Mouse (Mus musculus): ENCODE measurements around the gene Map3k6. TPM values are rescaled to one million over a fixed set of nuclear protein-coding genes. Genes with fewer than 3 reads are reported as not detected.

Map3k6 gene
- total RNA-seq, 2 experiments from 2014 or later, result 17.2 to 36.7 TPM

DNA sequence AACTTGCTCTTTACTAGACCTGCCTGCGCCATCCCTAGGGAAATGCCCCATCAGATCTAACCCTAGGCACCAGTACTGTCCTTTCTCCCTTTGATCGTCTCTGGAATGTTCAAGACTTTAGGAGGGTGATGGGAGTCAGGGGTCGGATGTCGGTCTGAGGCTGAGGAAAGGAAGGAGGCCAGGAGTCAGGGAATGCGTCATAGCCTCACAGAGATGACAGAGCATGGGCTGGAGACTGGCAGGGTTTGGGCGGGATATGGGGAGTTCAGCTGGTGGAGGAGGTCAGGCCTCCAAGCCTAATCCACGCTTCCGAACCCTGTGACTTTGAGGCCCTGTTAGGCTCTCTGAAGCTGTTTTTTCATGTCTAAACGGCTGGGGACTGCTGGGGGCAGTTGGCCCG lies 27.0 kb upstream of the Map3k6 start:
- DNase-seq, result no peak

DNA sequence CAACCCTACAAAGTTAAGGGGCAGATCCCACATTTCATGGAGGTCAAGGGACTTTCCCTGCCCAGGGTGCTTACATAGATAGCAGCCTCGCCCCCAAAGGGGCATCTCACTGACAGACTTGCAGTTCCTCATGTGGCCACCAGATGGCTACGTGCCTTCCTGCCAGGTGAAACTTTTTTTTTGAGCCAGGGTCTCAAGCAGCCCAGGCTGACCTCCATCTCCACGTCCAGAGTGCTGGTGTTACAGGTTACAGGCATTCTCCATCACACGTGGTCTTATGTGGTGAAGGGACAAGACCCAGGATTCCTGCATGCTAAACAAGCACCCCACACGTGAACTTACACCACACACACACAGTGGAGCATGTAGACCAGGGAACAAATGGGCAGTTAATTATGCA lies 23.0 kb upstream of the Map3k6 start:
- peak; percentile 72 for DNase-seq

DNA sequence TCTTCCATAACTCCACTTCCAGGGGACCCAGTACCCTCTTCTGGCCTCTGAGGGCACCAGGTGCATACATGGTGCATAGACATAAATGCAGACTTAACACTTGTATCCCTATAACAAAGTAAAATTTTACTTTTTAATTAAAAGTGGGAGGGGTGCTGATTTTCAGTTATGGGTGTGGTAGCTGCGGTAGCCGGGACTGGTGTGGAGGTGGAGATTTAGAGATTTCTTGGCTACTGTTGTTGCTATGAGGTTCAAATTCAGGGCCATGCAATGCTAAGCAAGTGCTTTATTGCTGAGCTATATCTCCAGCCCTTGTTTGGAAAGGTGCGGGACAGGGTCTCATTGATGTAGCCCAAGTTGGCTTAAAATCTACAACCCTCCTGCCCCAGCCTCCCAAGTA lies 21.9 kb upstream of the Map3k6 start:
- DNase-seq, result no peak

DNA sequence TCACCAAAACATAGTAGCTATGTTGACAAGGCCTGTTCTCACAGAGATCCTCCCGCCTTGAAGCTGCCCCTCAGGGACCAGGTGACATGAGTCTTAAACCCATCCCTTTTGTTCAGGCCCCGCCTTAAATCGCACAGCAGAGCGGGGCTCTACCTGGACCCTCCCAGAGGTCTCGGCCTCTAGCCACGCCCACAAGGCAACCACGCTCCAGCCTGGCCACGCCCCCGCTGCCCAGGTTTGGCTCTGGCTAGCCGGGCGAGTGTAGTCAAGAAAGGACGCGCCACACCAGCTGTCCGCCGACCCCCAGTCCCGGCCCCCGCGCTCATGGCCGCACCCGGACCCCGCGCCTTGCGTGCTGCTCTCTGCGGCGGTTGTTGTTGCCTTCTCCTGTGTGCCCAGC lies 20.0 kb upstream of the Map3k6 start:
- no peak for DNase-seq

DNA sequence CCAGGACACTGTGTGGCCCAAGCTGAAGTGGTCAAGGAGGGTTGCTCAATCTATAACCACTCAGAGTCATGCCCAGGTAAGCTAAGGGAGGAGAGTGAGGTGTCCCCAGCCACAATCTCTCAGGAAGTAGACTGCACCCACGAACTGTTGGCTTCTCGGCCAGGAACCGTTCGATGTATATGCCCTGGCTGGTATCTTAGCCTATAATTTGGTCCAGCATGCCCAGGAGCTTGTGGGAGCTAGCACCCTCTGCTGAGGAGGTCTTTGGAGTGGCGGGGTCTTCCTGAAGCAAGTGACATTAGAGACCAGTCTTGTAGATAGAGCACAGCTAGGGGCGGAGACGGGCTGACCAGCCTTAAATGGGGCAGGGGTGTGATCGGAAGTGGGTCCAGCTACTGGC lies 18.9 kb upstream of the Map3k6 start:
- DNase-seq, result no peak

DNA sequence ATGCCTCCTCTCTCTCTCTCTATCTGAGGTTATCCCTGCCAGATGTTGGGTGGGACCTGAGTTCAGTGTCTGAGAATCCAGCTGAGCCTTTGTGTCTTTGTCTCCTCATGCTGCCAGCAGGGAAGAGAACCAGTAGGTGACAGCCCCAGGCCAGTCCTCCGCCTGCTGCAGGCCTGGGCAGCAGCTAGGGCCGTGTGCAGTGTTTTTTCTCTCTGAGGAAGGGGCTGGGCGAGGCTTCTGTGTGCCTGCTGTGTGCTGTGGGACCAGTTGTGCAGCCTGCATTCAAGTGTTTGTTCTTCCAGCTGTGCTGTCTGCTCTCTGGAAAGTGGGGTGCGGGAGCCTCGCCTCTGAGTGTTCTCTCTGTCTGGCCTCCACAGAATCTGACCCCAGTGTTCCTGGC lies 16.7 kb upstream of the Map3k6 start:
- DNase-seq, result no peak

DNA sequence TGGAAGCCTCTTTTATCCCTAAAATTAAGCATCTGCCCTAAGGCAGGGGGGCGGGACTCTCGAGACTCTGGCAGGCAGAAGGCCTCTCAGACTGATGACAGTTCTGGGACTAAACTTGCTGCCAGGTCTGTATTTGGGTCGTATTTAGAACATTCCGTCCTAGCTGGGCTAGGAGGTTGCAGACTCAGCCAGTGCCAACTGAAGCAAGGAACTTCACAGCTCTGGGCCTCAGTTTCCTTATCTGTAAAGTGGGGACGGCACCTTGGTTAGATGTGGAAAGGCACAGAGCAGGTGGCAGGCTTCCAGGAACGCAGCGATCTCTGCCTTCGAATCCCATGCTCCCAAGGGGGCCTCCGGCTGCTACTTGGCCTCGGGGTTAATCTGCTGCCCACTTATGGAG lies 14.5 kb upstream of the Map3k6 start:
- no peak for DNase-seq

DNA sequence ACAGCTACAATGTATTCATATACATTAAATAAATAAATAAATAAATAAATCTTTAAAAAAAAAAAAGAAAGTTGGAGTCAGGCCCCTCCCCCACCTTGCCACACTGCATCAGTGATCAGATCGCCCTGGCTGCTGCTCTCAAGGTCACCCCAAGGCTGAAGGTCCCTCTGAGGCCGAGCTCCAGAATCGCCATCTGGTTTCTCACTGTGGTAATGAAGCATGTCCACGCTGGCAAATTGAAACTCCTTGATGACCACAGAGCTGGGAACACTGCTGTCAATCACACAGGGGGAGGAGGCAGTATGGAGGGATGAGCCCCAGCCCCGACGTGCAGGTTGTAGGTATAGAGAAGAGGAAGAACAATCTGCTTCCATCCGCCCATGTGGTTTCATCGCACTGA lies 13.0 kb upstream of the Map3k6 start:
- DNase-seq, result no peak

DNA sequence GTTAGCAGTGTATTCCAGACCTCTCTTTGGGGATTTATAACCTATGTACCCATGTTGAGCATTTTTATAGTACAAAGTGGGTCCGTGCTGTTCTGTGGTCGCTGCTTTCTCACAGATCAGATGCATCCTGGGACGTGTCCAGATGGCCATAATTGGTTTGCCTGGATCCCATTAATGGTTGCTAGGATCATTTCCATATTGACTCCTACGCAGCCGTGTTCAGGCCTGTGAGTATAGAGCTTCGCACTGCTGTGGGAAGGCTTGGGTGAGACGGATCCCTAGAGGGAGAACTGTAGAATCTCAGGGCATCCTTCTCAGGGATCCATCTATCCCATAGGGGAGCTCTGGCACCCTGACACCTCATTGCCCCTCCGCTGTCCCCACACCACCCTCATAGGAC lies 11.0 kb upstream of the Map3k6 start:
- no peak for DNase-seq

DNA sequence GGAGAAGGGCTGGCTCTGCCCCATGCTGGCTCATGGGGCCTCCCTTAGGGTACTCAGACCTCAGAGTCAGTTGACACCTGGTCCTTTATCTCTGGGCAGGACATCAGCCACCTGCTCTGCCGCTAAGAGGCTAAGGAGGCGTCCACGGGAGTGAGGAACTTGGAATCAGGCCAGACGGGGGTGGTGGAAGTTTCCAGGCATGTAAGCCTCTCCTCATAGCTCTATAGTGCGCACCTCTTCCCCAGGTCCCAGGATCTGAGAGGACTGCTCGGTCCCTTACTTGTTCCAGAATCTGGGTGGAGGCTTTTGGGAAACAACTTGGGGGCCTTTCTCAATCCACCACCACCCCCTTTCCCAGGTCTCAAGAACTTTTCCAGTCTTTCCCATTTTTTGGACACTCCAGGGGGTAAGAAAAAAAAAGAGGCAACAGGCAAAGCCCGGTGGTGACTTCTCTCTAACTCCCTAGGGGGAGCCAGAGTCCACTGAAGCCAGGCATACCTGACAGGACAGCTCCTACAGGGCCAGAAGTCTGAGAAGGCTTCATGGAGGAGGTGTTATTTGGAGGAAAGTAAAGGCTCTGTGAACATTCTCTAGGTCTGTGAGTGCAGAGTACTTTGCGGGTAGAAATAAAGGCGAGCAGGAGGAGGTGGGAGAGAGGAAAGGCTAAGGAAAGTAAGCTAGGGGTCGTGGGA lies 7.2 kb upstream of the Map3k6 start:
- peak; percentile 63 for DNase-seq

DNA sequence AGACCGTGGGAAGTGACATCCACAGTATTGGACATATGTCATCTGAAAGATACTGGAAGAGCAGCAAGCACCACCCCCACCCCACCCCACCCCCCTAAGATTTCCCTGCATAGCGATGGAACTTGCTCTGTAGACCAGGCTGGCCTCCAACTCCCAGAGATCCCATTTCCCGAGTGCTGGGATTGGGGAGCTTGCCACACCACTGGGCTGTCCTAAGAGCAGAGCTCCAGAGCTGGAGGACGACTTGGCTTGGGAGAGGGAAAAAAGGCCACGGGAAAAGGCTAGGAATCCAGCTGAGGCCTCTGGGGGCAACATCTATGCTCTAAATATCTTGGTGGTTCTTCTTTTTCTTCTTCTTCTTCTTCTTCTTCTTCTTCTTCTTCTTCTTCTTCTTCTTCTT lies 5.8 kb upstream of the Map3k6 start:
- DNase-seq, result no peak

DNA sequence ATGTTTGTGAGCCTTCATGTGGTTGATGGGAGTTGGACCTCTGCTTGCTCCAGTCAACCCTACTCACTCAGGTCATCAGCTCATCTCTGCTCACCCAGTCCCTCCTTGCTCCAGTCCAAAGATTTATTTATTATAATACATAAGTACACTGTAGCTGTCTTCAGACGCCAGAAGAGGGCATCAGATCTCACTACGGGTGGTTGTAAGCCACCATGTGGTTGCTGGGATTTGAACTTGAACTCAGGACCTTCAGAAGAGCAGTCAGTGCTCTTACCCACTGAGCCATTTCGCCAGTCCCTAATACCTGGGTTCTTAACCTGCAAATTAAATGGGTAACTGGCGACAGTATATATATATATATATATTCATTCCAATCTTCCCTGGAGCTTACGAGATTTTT lies 5.2 kb upstream of the Map3k6 start:
- DNase-seq, result no peak

DNA sequence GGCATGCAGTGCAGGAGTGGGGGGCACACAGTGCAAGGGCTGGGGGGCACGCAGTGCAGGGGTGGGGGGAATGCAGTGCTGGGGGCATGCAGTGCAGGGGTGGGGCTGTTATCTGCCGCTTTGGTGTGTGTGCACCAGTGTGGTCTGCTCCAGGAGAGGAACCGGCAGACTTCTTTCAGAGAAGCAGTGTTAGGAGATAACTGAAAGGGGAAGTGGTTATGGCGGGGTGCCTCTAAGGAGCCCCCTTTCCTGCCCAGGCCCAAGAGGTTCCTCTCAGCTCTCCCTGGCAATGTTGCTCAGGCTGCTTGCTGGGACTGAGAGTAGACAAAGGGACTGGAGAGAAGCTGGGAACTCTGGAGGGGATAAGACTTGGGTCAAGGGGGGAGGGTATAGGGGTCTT lies 2.7 kb upstream of the Map3k6 start:
- no peak for DNase-seq

DNA sequence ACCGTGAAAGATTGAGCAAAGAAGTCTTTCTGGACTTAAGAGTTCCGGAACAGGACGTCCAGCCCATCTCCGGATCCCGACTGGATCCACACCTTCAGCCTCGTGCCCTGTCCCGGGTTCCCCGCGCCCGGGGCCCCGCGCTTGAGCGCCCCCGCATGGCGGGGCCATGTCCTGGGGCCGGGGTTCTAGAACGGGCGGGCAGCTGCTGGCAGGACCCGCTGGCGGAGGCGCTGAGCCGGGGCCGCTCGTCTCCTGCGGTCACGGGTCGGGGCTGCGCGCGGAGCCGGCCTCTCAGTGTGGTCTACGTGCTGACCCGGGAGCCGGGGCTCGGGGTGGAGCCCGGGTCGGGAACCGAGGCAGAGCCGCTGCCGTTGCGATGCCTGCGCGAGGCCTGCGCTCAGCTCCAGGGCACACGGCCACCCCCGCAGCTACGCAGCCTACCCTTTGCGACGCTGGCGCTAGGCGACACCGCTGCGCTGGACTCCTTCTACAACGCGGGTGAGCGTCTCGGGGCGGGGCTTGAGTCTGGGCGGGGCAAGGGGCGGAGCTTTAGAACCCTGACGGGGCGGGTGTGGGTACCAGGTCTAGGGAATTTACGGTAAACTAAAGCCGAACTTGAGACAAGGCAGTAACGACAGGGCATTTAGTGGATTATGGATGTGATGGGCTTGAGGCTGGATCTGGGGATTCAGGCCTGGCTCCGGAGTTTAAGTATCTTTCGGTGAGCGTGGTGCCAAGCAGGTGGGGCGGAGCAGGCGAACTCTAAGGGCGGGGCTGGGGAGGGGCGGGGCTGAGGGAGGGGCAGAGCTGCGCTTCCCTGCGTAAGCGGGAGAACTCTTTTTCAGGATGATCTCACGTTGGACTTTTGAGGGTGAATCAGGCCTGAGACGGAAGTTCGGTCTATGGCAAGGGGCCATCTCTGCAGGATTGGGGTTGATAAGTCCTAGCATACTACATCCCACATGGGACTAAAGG lies 603 bp downstream of the Map3k6 start:
- DNase-seq, result peak; percentile 97

DNA sequence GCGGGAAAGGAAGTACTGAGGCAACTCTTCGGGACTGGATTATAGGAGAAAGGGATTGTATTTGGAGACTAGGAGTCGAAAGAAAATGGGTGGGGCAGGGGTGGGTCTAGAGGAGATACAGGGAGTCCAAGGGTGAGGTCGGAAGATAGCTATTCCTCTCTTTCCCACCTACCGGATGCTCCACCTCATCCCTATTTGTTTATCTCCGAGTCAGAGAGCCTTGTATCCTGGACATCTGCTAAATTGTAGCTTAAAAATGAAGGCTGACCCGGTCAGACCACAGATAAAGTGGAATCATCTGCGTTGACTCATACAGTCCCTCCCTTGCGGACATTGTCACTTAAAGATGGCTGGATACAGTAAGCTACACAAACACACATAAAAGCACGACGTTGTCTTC lies 1.3 kb downstream of the Map3k6 start:
- no peak for DNase-seq

DNA sequence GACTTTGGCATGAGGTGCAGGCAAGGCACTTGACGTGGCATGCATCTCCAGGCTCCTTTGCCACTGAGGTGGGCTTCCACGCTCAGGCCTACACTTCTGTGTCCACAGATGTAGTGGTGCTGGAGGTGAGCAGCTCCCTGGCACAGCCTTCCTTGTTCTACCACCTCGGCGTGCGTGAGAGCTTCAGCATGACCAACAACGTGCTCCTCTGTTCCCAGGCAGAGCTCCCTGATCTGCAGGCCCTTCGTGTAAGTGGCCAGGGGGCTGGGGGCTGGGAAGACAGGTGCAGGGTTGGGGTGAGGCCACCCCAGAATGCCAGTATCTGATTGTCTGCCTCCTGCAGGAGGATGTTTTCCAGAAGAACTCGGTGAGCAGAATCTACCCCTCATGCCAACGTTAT lies 2.1 kb downstream of the Map3k6 start:
- DNase-seq, result no peak

DNA sequence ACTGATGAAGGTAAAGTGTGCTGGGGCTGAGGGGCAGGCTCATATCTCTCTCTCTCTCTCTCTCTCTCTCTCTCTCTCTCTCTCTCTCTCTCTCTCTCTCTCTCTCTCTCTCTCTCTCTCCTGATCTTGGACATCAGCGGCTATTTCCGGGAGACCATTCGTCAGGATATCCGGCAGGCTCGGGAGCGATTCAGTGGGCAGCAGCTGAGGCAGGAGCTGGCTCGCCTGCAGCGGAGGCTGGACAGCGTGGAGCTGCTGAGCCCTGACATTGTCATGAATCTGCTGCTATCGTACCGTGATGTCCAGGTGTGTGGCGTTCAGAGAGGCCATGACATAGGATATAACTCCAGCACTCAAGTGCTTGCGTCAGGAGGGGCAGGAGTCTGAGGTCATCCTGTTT lies 2.9 kb downstream of the Map3k6 start:
- no peak for DNase-seq

DNA sequence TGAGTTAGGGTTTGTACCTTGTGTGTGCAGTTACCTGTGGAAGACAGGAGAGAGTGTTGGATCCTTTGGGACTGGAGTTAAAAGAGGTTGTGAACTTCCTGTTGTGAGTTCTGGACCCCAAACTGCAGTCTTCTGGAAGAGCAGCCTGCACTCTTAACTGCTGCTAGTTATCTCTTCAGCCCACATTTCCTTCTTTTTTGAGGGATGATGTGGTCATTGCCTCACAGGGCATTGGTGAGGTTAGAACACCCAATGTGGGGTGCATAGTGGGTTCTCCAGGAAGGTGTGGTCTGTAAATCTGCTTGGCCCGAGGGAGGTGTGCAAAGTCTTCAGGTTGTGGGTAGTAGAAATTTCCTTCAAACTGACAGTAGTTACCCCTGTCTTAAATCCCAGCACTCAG lies 3.7 kb downstream of the Map3k6 start:
- no peak for DNase-seq

DNA sequence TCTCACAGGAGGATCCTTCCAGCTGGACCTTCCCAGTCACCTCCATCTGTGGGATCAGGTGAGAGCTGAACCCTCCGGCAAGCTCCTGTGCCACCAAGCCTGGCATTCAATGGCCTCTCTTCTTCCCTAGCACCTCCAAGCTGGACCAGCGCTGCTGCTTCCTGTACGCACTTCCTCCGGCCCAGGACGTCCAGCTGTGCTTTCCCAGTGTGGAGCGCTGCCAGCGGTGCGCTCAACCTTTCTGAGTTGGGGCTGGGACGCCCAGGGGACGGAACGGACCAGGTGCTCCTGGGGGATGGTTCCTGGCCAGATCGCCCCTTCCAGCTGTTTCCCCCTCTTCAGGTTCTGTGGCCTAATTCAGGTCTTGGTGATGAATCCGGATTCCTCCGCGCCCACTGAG lies 6.5 kb downstream of the Map3k6 start:
- peak; percentile 52 for DNase-seq

DNA sequence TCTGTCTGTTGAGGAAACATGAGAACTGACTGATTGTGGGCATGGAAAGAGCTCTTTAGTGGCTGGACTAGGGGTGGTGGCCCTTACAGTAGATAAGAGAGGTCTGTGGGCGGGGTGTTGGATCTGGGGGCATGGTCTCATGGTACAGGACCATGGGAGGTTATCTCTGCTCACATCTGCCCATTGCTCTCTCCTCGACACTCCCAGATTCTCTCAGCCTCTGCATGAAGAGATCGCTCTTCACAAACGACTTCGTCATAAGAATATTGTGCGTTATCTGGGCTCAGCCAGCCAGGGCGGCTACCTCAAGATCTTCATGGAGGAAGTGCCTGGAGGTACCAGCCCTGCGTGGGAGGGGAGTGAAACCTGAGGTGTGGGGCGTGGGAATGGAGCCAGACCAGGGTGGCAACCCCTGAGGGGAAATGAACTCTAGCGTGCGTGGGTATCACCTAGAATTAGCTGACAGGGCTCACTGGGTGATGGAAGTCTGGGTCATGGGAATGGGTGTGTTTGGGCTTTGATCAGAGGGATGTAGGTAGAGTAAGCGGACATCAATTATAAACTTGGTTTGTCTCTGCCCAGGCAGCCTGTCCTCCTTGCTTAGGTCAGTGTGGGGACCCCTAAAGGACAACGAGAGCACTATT lies 7.3 kb downstream of the Map3k6 start:
- no peak for DNase-seq

DNA sequence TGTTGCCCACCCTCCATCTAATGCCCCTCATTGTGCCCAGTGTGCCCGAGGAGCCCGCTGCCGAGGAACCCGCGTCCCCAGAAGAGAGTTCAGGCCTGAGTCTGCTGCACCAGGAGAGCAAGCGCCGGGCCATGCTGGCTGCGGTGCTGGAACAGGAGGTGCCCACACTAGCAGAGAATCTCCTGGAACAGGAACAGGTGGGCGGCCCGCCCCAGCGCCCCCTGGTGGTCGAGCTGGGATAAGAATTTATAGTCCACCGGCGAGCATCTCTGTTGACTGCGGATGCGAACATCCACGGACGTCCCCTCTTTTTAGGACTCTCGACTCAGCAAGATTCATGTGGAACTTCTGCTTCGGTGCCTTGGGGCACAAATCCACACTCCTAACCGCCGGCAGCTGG lies 10.0 kb downstream of the Map3k6 start:
- peak; percentile 90 for DNase-seq

DNA sequence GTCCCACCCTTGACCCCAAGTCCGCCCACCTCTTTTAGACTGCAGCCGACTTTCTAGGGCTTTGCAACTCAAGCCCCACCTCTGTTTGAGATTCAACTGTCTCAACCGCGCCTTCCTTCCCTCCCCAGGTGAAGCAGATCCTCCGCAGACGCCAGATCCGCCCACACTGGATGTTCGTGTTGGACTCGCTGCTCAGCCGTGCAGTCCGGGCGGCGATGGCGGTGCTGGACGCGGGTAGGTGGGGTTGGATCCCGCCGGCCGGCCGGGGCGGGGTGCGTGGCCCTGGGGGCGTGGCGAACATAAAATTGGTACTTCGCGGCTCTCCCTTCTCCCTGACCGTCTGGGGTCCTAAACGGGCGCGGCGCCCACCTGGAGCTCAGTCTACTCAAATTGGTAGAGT lies 10.6 kb downstream of the Map3k6 start:
- DNase-seq, result no peak

DNA sequence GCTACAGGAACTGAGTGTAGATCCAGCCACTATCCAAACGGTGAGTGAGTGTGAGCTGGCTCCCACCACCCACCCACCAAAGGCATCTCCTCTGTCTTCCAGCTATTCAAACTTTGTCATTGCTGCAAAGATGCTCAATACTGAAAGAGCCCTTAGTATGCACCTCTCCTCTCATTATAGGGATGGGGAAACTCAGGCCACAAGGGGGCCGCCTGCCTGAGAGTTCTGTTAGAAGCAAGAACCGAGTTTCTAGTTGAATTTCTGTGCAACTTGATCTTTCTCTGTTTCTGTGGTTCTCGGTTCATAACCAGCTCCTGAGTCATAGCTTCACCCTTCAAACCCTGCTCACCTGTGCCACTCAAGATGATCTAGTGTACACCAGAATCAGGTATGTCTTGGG lies 11.5 kb downstream of the Map3k6 start:
- DNase-seq, result no peak

Measured in adrenal gland, postnatal 10 days (tissue).